In genomic region chr5:73740766-73741165, GRCm38 (mm10) we compare ENCODE assay signal across 22 mouse cellular contexts.
A peak's percentile ranks its signal among the peaks of the same experiment; 100 is the strongest.
DNase-seq lines count a peak whose midpoint lies in the region; ATAC-seq and TF ChIP-seq lines count a peak whose summit lies in the region.
"Had no signal": no experiment of that assay in that cellular context is flagged by ENCODE, and none has a peak within 500 bp of the region (broad histone marks: within the 10 kb centered on the region; RNA-seq: fewer than 3 reads in every experiment).

No protein-coding gene starts in this region.

- peak; percentile 91 for DNase-seq in heart, adult 11 months
- no peak for DNase-seq in heart, postnatal 36 days
- DNase-seq in embryonic facial prominence, embryonic 10.5 days (ENCODE audit: low spot score) = peak; percentile 23
- DNase-seq in gonadal fat pad, adult 2 months (ENCODE audit: low read depth) = peak; percentile 87
- no peak for DNase-seq in limb, embryonic 14.5 days (ENCODE audit: low spot score)
- no peak for DNase-seq in thymus, postnatal 10 days (ENCODE audit: low spot score in 2 of 2)
- DNase-seq in adrenal gland, adult 8-10 months = no peak
- DNase-seq: adrenal gland, postnatal 10 days; cerebellum, adult 9-10 months; cerebellum, postnatal 36 days; gastrocnemius, adult 2 months; gastrocnemius, postnatal 36 days; kidney, adult 18-20 months; lung, embryonic 14.5 days; lung, postnatal 14 days; midbrain, embryonic 14.5 days; thymus, postnatal 14 days had no signal

- no peak for TF ChIP-seq POLR2A in limb, embryonic 14.5 days (IDR thresholded peaks at IDR 0.05; ENCODE audit: borderline replicate concordance, extremely low read depth, insufficient read depth, insufficient read length)

- H3K36me3 ChIP-seq in embryonic facial prominence, embryonic 10.5 days (replicated peaks) = no peaks in the 10 kb centered on the region
- H3K36me3 ChIP-seq in limb, embryonic 14.5 days (ENCODE audit: control insufficient read depth, insufficient read depth, low read length) = no peaks in the 10 kb centered on the region
- H3K36me3 ChIP-seq: G1E; heart, embryonic 13.5 days; liver, embryonic 15.5 days had no signal

- H3K9me3 ChIP-seq in embryonic facial prominence, embryonic 10.5 days = no peaks in the 10 kb centered on the region
- no peaks in the 10 kb centered on the region for H3K9me3 ChIP-seq in limb, embryonic 14.5 days (ENCODE audit: control insufficient read depth, low read length)
- H3K9me3 ChIP-seq: G1E; heart, embryonic 13.5 days; liver, embryonic 15.5 days had no signal

- H3K4me2 ChIP-seq in limb, embryonic 14.5 days (replicated peaks; ENCODE audit: low read depth, low read length, severe bottlenecking) = no peak overlapping the region
- H3K4me2 ChIP-seq: heart, embryonic 13.5 days; liver, embryonic 15.5 days; lung, embryonic 14.5 days had no signal

- no peak overlapping the region for H3K27ac ChIP-seq in embryonic facial prominence, embryonic 10.5 days (replicated peaks)
- peak overlapping the region; percentile 50 for H3K27ac ChIP-seq in limb, embryonic 14.5 days (replicated peaks; ENCODE audit: low read depth, low read length)
- H3K27ac ChIP-seq: gastrocnemius, adult 2 months; heart, embryonic 13.5 days; liver, embryonic 15.5 days had no signal

- WGBS in embryonic facial prominence, embryonic 10.5 days = 50% methylated on average over 3 of the region's 3 CpGs
- 33% methylated on average over 3 of the region's 3 CpGs for WGBS in limb, embryonic 14.5 days

- H3K9ac ChIP-seq in limb, embryonic 14.5 days (ENCODE audit: low read depth, low read length, severe bottlenecking) = no peak overlapping the region
- H3K9ac ChIP-seq: heart, embryonic 13.5 days; liver, embryonic 15.5 days; lung, embryonic 14.5 days had no signal

- H3K4me1 ChIP-seq in embryonic facial prominence, embryonic 10.5 days = peaks cover 22% of the 10 kb centered on the region
- H3K4me1 ChIP-seq in limb, embryonic 14.5 days (ENCODE audit: control insufficient read depth, insufficient read depth, low read length) = peaks cover 15% of the 10 kb centered on the region; the same call in 1 of the 2 replicates
- H3K4me1 ChIP-seq: heart, embryonic 13.5 days; liver, embryonic 15.5 days had no signal

- intact Hi-C loops in heart, postnatal 36 days (cut with DNase I) = no loop called here

- ATAC-seq in limb, embryonic 14.5 days (ENCODE audit: low FRiP score, low read depth) = no peak
- ATAC-seq: forebrain, embryonic 14.5 days; hindbrain, embryonic 16.5 days had no signal

- H3K27me3 ChIP-seq in embryonic facial prominence, embryonic 10.5 days (replicated peaks; ENCODE audit: low read depth, poor library complexity, severe bottlenecking) = 0 out of 2 replicates have a peak, but pooled peaks cover 5% of the 10 kb centered on the region
- no peaks in the 10 kb centered on the region for H3K27me3 ChIP-seq in limb, embryonic 14.5 days (ENCODE audit: control insufficient read depth, insufficient read depth, low read length)
- H3K27me3 ChIP-seq: liver, embryonic 15.5 days had no signal

- H3K4me3 ChIP-seq in embryonic facial prominence, embryonic 10.5 days = no peak overlapping the region
- H3K4me3 ChIP-seq in limb, embryonic 14.5 days (replicated peaks; ENCODE audit: low read length) = no peak overlapping the region
- H3K4me3 ChIP-seq: gastrocnemius, adult 2 months; heart, embryonic 13.5 days; liver, embryonic 15.5 days had no signal

Comparison
In these comparisons a context has a peak if more than half of its experiments do, and no peak if none do; other contexts are left out.
1. DNase-seq: peak in heart, adult 11 months (single experiment), embryonic facial prominence, embryonic 10.5 days (single experiment) and gonadal fat pad, adult 2 months (single experiment); none in heart, postnatal 36 days (0 of 2), limb, embryonic 14.5 days (single experiment), thymus, postnatal 10 days (0 of 2) and adrenal gland, adult 8-10 months (single experiment).